Mouse (Mus musculus) cerebellum, postnatal 25 days (tissue): ENCODE data around the gene Usp15.

Experiments used
- DNase-seq, 2 experiments: peaks; one replicate each; pipeline ENCODE4 v3.0.0; 2021; ENCODE audit warnings: mixed read lengths in 2 of 2

Usp15 gene

DNA sequence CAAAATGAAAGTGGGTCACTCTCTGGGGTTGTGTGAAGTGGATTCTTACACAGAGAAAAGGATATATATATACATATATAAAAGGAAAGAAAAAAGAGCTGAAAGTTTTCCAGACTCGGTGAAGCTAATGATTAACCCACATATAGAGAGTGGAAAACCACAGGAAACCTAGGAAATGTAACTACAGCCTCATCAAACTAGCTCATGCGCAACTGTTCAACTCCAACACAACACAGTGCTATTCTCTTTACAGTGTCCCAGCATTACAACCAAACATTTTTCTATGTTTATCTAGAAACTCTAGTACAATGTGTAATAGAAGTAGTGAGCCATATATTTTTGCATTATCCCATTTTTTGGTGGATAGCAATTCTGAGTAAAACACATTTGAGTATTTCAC, 96.2 kb downstream of the Usp15 start:
- DNase-seq: no peak

DNA sequence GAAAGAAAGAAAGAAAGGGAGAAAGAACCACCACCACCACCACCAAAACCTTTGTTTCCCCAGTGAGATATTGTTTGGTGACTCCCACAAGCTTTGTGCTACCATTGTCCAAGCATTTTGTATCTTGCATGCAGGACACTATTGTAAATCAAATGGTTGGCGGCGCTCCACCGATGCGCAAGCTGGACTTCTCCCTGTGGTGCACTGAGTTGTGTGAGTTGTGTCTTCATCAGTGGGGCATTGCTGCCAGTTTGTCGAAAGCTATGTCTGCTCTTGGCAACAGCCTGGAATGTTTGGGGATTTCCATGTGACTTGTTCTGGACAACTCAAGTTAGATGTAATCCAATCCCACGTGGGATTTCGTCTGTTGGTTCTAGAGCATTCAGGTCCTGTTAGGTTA, 102.3 kb downstream of the Usp15 start:
- DNase-seq: no peak

DNA sequence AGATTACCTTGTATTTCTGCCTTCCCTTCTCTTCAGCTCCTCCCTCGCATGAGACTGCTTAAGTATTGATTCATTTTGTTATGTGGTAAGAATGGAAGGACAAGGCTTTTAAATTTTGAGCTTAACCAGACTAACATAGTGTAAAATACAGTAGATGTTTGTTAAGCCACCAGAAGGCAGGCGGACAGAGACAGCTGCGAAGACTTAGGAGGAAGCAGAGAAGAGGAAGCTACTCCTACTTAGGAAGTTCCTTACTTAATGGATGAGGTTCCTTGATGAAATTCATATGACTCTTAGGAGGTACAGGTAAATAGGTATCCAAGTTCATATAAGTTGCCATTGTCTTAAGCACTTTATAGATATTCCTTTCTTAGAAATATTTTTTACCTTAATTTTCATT, 104.2 kb downstream of the Usp15 start:
- no peak for DNase-seq

- DNase-seq: peak; percentile 62 to 71
Observed at GRCm38 (mm10) chr10:123091737-123092136, 105.1 kb downstream of the Usp15 start.

GRCm38 (mm10) chr10:123089425-123089930, 107.3 kb downstream of the Usp15 start:
- no peak for DNase-seq

- no peak for DNase-seq
Observed at GRCm38 (mm10) chr10:123086847-123087246, 109.9 kb downstream of the Usp15 start.

GRCm38 (mm10) chr10:123084900-123085641, 111.7 kb downstream of the Usp15 start:
- DNase-seq: no peak

DNA sequence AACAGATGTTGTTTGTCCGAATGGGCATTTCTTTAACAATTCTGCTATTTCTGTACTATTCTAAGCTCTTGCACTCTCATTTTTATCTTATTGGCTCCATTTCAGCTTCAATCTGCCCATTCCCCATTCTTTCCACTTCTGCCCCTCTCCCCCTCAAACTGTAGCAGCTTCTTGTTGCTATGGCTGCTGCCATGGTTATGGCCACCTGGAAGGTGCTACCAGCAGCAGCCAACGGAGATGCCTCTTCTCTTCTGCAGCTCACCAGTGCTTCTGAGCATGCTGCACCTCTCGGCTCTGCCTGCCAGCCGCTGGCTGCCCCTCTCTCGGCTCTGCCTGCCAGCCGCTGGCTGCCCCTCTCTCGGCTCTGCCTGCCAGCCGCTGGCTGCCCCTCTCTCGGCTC, 112.5 kb downstream of the Usp15 start:
- no peak for DNase-seq

DNA sequence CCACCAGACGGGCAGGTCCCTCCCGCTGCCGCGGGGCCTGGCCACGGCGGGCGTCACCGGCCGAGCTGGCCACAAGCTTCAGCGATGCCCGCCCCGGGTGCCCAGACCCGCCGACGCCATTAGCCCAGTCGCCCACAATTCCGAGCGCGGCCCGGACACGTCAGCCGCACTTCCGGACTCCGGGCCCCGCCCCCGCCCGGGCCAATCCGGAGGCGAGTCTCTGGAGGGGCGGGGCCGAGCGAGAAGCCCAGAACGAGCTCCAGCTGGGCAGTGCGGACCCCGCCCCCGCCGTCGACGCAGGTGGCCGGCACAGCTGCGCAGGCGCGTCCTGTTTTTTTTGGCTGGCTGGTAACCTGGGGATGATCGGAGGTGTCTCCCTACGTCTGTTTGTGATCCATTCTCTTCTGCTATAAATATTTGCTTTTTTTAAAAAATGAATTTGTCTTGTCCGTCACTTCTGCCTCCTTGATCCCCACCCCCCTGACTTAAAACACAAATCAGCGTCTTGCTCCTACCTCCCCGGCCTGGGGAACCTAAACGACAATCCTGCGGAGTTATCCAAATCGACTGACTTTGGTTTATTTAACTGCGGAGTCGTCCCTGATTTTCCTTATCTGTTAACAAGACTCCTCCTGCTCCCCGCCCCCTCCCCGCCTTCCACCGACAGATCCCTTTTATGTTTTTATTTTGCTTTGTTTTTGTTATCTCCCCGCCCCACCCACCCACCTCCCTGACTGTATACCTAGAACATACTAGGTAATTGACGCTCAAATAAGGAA, 120.4 kb downstream of the Usp15 start, which contains the start of gene Mon2:
Mon2 (minus strand) TSS at position 261 of the 779 bp plus-strand sequence.
- peak; percentile 97 to 99 for DNase-seq

DNA sequence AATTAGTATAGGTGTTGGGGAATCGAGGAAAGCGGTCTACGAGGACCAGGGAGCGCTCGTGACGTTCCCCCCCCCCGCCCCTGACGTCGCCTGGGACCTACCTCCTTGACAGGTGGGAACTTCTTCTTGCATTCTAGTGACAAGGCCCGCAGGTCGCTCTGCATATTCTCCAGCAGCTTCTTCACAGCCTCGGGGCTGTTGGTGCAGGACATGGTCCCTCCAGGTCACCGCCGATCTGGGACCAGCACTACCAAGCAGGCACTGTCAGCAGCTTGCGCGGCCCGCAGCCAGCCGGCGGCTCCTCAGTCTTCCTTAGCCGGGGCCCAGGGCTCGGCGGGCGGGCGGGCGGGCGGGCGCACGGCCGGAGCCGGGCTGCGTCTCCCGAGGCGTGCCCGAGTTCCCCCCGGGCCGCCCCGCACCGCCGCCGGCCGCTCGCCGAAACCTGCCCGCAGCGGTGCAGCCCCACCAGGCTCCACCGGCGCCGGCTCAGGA, 121.0 kb downstream of the Usp15 start:
- DNase-seq: peak in 1 of 2 experiments; percentile 66

- no peak for DNase-seq
Observed at GRCm38 (mm10) chr10:123071997-123072396, 124.8 kb downstream of the Usp15 start.

DNA sequence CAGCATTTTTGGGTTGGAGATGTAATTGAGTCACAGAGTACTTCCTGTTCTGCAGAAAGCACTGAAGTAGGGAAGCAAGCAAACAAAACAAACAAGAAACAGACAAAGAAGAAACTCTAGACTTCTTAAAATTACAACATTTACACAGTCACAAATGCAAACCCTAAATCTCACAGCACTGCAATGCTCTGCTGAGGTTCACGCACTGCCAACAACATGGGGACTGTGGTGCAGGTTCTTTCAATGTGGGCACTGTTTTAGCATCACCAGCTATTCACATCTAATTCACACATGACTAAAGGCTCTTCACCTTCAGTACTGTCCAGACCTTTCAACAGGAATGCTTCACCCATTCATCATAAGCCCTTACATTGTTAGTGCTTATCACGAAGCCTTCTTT, 133.8 kb downstream of the Usp15 start:
- DNase-seq: no peak

- no peak for DNase-seq
Observed at GRCm38 (mm10) chr10:123060831-123061230, 136.0 kb downstream of the Usp15 start.

DNA sequence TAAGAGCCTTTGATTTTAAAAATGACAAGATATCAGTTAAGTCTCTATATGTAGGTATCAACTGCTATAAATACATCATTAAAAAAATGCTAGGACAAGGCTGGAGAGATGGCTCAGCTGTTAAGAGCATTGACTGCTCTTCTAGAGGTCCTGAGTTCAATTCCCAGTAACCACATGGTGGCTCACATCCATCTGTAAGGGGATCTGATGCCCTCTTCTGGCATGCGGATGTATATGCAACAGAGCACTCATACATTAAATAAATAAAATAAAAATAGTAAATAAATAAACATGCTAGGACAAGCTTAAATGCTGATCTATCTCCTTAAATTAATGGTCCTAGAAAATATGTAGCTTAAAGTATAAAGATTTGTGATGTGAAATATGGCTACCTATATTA, 139.7 kb downstream of the Usp15 start:
- DNase-seq: no peak

DNA sequence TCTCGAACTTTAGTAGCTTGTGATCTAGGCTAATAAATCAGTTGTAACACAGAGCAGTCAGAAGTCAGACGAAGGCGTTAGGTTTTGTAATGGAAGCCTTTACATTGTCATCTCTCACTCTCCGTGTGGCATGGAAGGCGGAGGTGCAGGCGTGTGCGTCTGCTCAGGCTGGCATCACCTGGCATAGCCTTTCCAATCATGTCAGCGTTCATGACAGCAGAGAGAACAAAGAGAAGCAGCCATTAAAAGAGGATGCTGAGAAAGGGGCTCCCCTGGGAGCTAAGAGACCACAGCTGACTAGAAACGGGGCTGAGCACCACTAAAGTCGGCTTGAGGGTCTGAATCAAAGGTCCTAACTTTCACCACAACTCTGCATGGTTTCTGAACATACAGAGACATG, 140.3 kb downstream of the Usp15 start:
- DNase-seq: no peak

- no peak for DNase-seq
Observed at GRCm38 (mm10) chr10:123055205-123056000, 141.4 kb downstream of the Usp15 start.
